Mouse (Mus musculus) adrenal gland, adult (tissue): ENCODE results near the gene Mymk.

Source experiments
- DNase-seq, 2 experiments: peaks; one replicate each; pipeline ENCODE4 v3.0.0; 2022 to 2023; ENCODE audit warnings: low spot score in 1 of 2; ENCODE audit not compliant: inconsistent age in 2 of 2

The Mymk gene

GRCm38 (mm10) chr2:27079649-27080048 is 7.7 kb upstream of the Mymk start:
- DNase-seq: peak; percentile 26 to 63

GRCm38 (mm10) chr2:27079152-27079584 is 7.2 kb upstream of the Mymk start, which contains the start of gene Adamtsl2:
TSS of gene Adamtsl2 (plus strand) at chr2:27079379.
- peak; percentile 68 to 78 for DNase-seq

GRCm38 (mm10) chr2:27078312-27078711 is 6.3 kb upstream of the Mymk start:
- DNase-seq: no peak

GRCm38 (mm10) chr2:27077655-27078244 is 5.8 kb upstream of the Mymk start:
- DNase-seq: peak; percentile 15 to 68

- DNase-seq: peak; percentile 33 to 81
Observed at GRCm38 (mm10) chr2:27075485-27075884, 3.5 kb upstream of the Mymk start.

GRCm38 (mm10) chr2:27074804-27075203 is 2.8 kb upstream of the Mymk start:
- DNase-seq: peak in 1 of 2 experiments; percentile 54

GRCm38 (mm10) chr2:27073407-27073806 is 1.4 kb upstream of the Mymk start:
- DNase-seq: no peak

GRCm38 (mm10) chr2:27071137-27071536 is 842 bp downstream of the Mymk start:
- peak; percentile 81 to 84 for DNase-seq

GRCm38 (mm10) chr2:27070247-27070813 is 1.6 kb downstream of the Mymk start:
- no peak for DNase-seq

GRCm38 (mm10) chr2:27069646-27070045 is 2.3 kb downstream of the Mymk start:
- peak in 1 of 2 experiments; percentile 16 for DNase-seq

- DNase-seq: no peak
Observed at GRCm38 (mm10) chr2:27067996-27068395, 4.0 kb downstream of the Mymk start.

GRCm38 (mm10) chr2:27067124-27067523 is 4.9 kb downstream of the Mymk start:
- no peak for DNase-seq

- no peak for DNase-seq
Observed at GRCm38 (mm10) chr2:27059187-27059586, 12.8 kb downstream of the Mymk start.

GRCm38 (mm10) chr2:27058751-27059150 is 13.2 kb downstream of the Mymk start:
- no peak for DNase-seq

- no peak for DNase-seq
Observed at GRCm38 (mm10) chr2:27058251-27058650, 13.7 kb downstream of the Mymk start.

GRCm38 (mm10) chr2:27049408-27049807 is 22.6 kb downstream of the Mymk start:
- DNase-seq: peak in 1 of 2 experiments; percentile 14

GRCm38 (mm10) chr2:27045979-27046770 is 25.8 kb downstream of the Mymk start:
- peak; percentile 35 to 45 for DNase-seq

GRCm38 (mm10) chr2:27044641-27045040 is 27.3 kb downstream of the Mymk start:
- no peak for DNase-seq

GRCm38 (mm10) chr2:27044166-27044565 is 27.8 kb downstream of the Mymk start:
- DNase-seq: no peak

GRCm38 (mm10) chr2:27043461-27043860 is 28.5 kb downstream of the Mymk start:
- peak; percentile 77 to 91 for DNase-seq

GRCm38 (mm10) chr2:27042131-27042844 is 29.7 kb downstream of the Mymk start:
- peak in 1 of 2 experiments; percentile 62 for DNase-seq
